Mouse (Mus musculus) spleen, embryonic (tissue): ENCODE results near the gene Zfc3h1.

Source experiments
- CTCF ChIA-PET: fragments of 350-600 bp; sonication (Branson Sonifier 250); formaldehyde crosslinking; loops from one replicate; lab custom pipeline; 2022; lab: Charles Lee

Zfc3h1 gene

GRCm38 (mm10) chr10:115383644-115384220 is 1.0 kb upstream of the Zfc3h1 start:
- CTCF ChIA-PET = interaction anchor here (0.7 to 0.8 kb wide), 3 partner anchors 15 to 95 kb away, joined by 3 to 5 read pairs (median 3); partner anchors contain the start of gene Tmem19

GRCm38 (mm10) chr10:115385018-115386002 is 551 bp downstream of the Zfc3h1 start:
- CTCF ChIA-PET = no interaction called here

GRCm38 (mm10) chr10:115387891-115388290 is 3.1 kb downstream of the Zfc3h1 start:
- CTCF ChIA-PET = no interaction called here

- CTCF ChIA-PET = no interaction called here
Observed at GRCm38 (mm10) chr10:115391076-115391475, 6.3 kb downstream of the Zfc3h1 start.

GRCm38 (mm10) chr10:115391896-115392295 is 7.1 kb downstream of the Zfc3h1 start:
- CTCF ChIA-PET = no interaction called here

GRCm38 (mm10) chr10:115406393-115406792 is 21.6 kb downstream of the Zfc3h1 start:
- CTCF ChIA-PET = no interaction called here

GRCm38 (mm10) chr10:115413496-115413895 is 28.7 kb downstream of the Zfc3h1 start:
- CTCF ChIA-PET = no interaction called here

- CTCF ChIA-PET = no interaction called here
Observed at GRCm38 (mm10) chr10:115414056-115414455, 29.3 kb downstream of the Zfc3h1 start.

GRCm38 (mm10) chr10:115421976-115422375 is 37.2 kb downstream of the Zfc3h1 start:
- CTCF ChIA-PET = no interaction called here

GRCm38 (mm10) chr10:115425351-115425750 is 40.6 kb downstream of the Zfc3h1 start:
- CTCF ChIA-PET = no interaction called here

GRCm38 (mm10) chr10:115437286-115437685 is 52.5 kb downstream of the Zfc3h1 start:
- CTCF ChIA-PET = no interaction called here

- CTCF ChIA-PET = no interaction called here
Observed at GRCm38 (mm10) chr10:115448614-115449013, 63.9 kb downstream of the Zfc3h1 start.

GRCm38 (mm10) chr10:115457368-115458021 is 72.7 kb downstream of the Zfc3h1 start:
- CTCF ChIA-PET = no interaction called here

- CTCF ChIA-PET = no interaction called here
Observed at GRCm38 (mm10) chr10:115462646-115463045, 77.9 kb downstream of the Zfc3h1 start.

- CTCF ChIA-PET = no interaction called here
Observed at GRCm38 (mm10) chr10:115465072-115465471, 80.3 kb downstream of the Zfc3h1 start.

- CTCF ChIA-PET = no interaction called here
Observed at GRCm38 (mm10) chr10:115465778-115466177, 81.0 kb downstream of the Zfc3h1 start.

- CTCF ChIA-PET = no interaction called here
Observed at GRCm38 (mm10) chr10:115467985-115468384, 83.2 kb downstream of the Zfc3h1 start.

- CTCF ChIA-PET = no interaction called here
Observed at GRCm38 (mm10) chr10:115468632-115469031, 83.9 kb downstream of the Zfc3h1 start.

- CTCF ChIA-PET = no interaction called here
Observed at GRCm38 (mm10) chr10:115469040-115469439, 84.3 kb downstream of the Zfc3h1 start.

GRCm38 (mm10) chr10:115470621-115471334 is 86.0 kb downstream of the Zfc3h1 start:
- CTCF ChIA-PET = no interaction called here

GRCm38 (mm10) chr10:115473213-115473961 is 88.6 kb downstream of the Zfc3h1 start:
- CTCF ChIA-PET = no interaction called here
